Mouse (Mus musculus) MN1 (cell line): ENCODE results near the gene Tnfrsf25.
A peak's percentile ranks its signal among the peaks of the same experiment; 100 is the strongest.

Experiments
- DNase-seq: peaks from one replicate; pipeline ENCODE4 v3.0.0-alpha.2; 2016; ENCODE audit warnings: low spot score

Gene Tnfrsf25

GRCm38 (mm10) chr4:152092751-152093293 is 22.9 kb upstream of the Tnfrsf25 start:
- DNase-seq, result peak; percentile 84

- DNase-seq, result no peak
Measured at GRCm38 (mm10) chr4:152094233-152094632, 21.5 kb upstream of the Tnfrsf25 start.

GRCm38 (mm10) chr4:152095937-152096910 is 19.5 kb upstream of the Tnfrsf25 start:
- peak; percentile 74 for DNase-seq

- DNase-seq, result no peak
Measured at GRCm38 (mm10) chr4:152096927-152097326, 18.8 kb upstream of the Tnfrsf25 start.

GRCm38 (mm10) chr4:152097911-152098799 is 17.6 kb upstream of the Tnfrsf25 start:
- DNase-seq, result no peak

- no peak for DNase-seq
Measured at GRCm38 (mm10) chr4:152100541-152100940, 15.2 kb upstream of the Tnfrsf25 start.

GRCm38 (mm10) chr4:152101081-152101653 is 14.6 kb upstream of the Tnfrsf25 start:
- no peak for DNase-seq

- DNase-seq, result no peak
Measured at GRCm38 (mm10) chr4:152101921-152102320, 13.8 kb upstream of the Tnfrsf25 start.

GRCm38 (mm10) chr4:152103025-152103424 is 12.7 kb upstream of the Tnfrsf25 start:
- DNase-seq, result peak; percentile 74

GRCm38 (mm10) chr4:152106746-152107145 is 9.0 kb upstream of the Tnfrsf25 start:
- no peak for DNase-seq

GRCm38 (mm10) chr4:152107493-152107892 is 8.2 kb upstream of the Tnfrsf25 start:
- DNase-seq, result no peak

- DNase-seq, result peak; percentile 62
Measured at GRCm38 (mm10) chr4:152107971-152108509, 7.7 kb upstream of the Tnfrsf25 start.

- DNase-seq, result no peak
Measured at GRCm38 (mm10) chr4:152108673-152109072, 7.1 kb upstream of the Tnfrsf25 start.

GRCm38 (mm10) chr4:152109509-152109908 is 6.2 kb upstream of the Tnfrsf25 start:
- no peak for DNase-seq

- no peak for DNase-seq
Measured at GRCm38 (mm10) chr4:152110689-152111088, 5.0 kb upstream of the Tnfrsf25 start.

GRCm38 (mm10) chr4:152112329-152112728 is 3.4 kb upstream of the Tnfrsf25 start:
- DNase-seq, result no peak

GRCm38 (mm10) chr4:152114080-152114479 is 1.7 kb upstream of the Tnfrsf25 start:
- no peak for DNase-seq

- DNase-seq, result no peak
Measured at GRCm38 (mm10) chr4:152117538-152117937, 1.8 kb downstream of the Tnfrsf25 start.

- DNase-seq, result no peak
Measured at GRCm38 (mm10) chr4:152119396-152120292, 3.9 kb downstream of the Tnfrsf25 start.
